28 mouse cellular contexts compared by ENCODE assay signal in genomic region chr17:31525816-31526215, GRCm38 (mm10). TPM values are rescaled to one million over a fixed set of nuclear protein-coding genes. Genes with fewer than 3 reads are reported as not detected.
DNase-seq lines count a peak whose midpoint lies in the region; ATAC-seq lines count a peak whose summit lies in the region.
"Had no signal": no experiment of that assay in that cellular context is flagged by ENCODE, and none has a peak within 500 bp of the region (broad histone marks: within the 10 kb centered on the region; RNA-seq: fewer than 3 reads in every experiment).

No protein-coding gene starts in this region.

- DNase-seq in heart, postnatal 14 days = no peak
- DNase-seq in R1 (ENCODE audit: low read depth, low spot score) = peak; percentile 82
- DNase-seq in left cerebral cortex, postnatal 14 days (ENCODE audit: low spot score in 2 of 2) = no peak
- no peak for DNase-seq in spleen, postnatal 10 days (ENCODE audit: low spot score in 2 of 2)
- DNase-seq: adrenal gland, postnatal 10 days; adrenal gland, postnatal 36 days; B cell, adult 2 months; cerebellum, adult 2 months; cerebellum, adult 9-11 months; cerebellum, postnatal 25 days; forebrain, postnatal 0 days; gastrocnemius, postnatal 25 days; heart, adult 18-20 months; heart, postnatal 36 days; kidney, adult 11 months had no signal

- H3K4me3 ChIP-seq in heart, embryonic 12.5 days = no peak overlapping the region
- H3K4me3 ChIP-seq: embryonic facial prominence, embryonic 12.5 days; embryonic facial prominence, embryonic 15.5 days; heart, embryonic 10.5 days; hindbrain, embryonic 10.5 days; hindbrain, embryonic 13.5 days; intestine, embryonic 15.5 days had no signal

- intact Hi-C loops in heart, postnatal 14 days (cut with DNase I) = no loop called here
- intact Hi-C loops in left cerebral cortex, postnatal 14 days (cut with DNase I) = no loop called here

- peaks cover 73% of the 10 kb centered on the region for H3K36me3 ChIP-seq in heart, embryonic 12.5 days

- no peaks in the 10 kb centered on the region for H3K27me3 ChIP-seq in heart, embryonic 12.5 days (replicated peaks)
- H3K27me3 ChIP-seq: CH12.LX; embryonic facial prominence, embryonic 12.5 days; embryonic facial prominence, embryonic 15.5 days; hindbrain, embryonic 13.5 days; intestine, embryonic 15.5 days; Patski had no signal

- no peak overlapping the region for H3K27ac ChIP-seq in heart, embryonic 12.5 days (ENCODE audit: poor library complexity, severe bottlenecking)
- H3K27ac ChIP-seq: embryonic facial prominence, embryonic 12.5 days; embryonic facial prominence, embryonic 15.5 days; heart, embryonic 10.5 days; hindbrain, embryonic 10.5 days; hindbrain, embryonic 13.5 days; intestine, embryonic 15.5 days had no signal

- WGBS in heart, embryonic 12.5 days = 100% methylated on average over 3 of the region's 3 CpGs

- no peaks in the 10 kb centered on the region for H3K9me3 ChIP-seq in heart, embryonic 12.5 days (replicated peaks)
- H3K9me3 ChIP-seq: embryonic facial prominence, embryonic 12.5 days; embryonic facial prominence, embryonic 15.5 days; G1E; heart, embryonic 10.5 days; hindbrain, embryonic 10.5 days; hindbrain, embryonic 13.5 days; intestine, embryonic 15.5 days had no signal

- ATAC-seq in heart, embryonic 12.5 days (ENCODE audit: insufficient number of reproducible peaks, low FRiP score) = peak; percentile 44; the same call in 1 of the 2 replicates
- ATAC-seq in megakaryocyte-erythroid progenitor cell, adult 5-6 weeks (replicated peaks; ENCODE audit: low FRiP score, low TSS enrichment, poor library complexity, severe bottlenecking) = 0 out of 2 replicates have a peak, but pooled peaks have one; percentile 37
- ATAC-seq: forebrain, embryonic 14.5 days; forebrain, postnatal 0 days; hindbrain, embryonic 16.5 days; intestine, embryonic 15.5 days; Patski had no signal

- H3K4me2 ChIP-seq in heart, embryonic 12.5 days = no peak overlapping the region
- H3K4me2 ChIP-seq: embryonic facial prominence, embryonic 12.5 days; embryonic facial prominence, embryonic 15.5 days; hindbrain, embryonic 13.5 days; intestine, embryonic 15.5 days had no signal

- no peak overlapping the region for H3K9ac ChIP-seq in heart, embryonic 12.5 days
- H3K9ac ChIP-seq: embryonic facial prominence, embryonic 12.5 days; embryonic facial prominence, embryonic 15.5 days; forebrain, postnatal 0 days; hindbrain, embryonic 13.5 days; intestine, embryonic 15.5 days had no signal

- peaks cover 20% of the 10 kb centered on the region for H3K4me1 ChIP-seq in heart, embryonic 12.5 days (replicated peaks)

RNA-seq across cellular contexts. Expression of gene Ndufv3, which starts 5.9 kb away (rescaled TPM):
- polyA plus RNA-seq in heart, embryonic 12.5 days (2016; fragmentation: Nextera tagmentation; extraction: Ambion mirVana) = 494 and 510 TPM in 2 replicates
- total RNA-seq in heart, postnatal 14 days (2021) = 1,000 to 10,000 TPM; 1,261 to 1,328 TPM
- 142 and 209 TPM in 2 replicates for total RNA-seq in megakaryocyte-erythroid progenitor cell, adult 5-6 weeks (2014; fragmentation: Nextera tagmentation)
- total RNA-seq in megakaryocyte-erythroid progenitor cell, adult 5-6 weeks (2017) = 217 and 233 TPM in 2 replicates
- 100 to 1,000 TPM; 311 to 320 TPM for total RNA-seq in left cerebral cortex, postnatal 14 days (2021)

RNA-seq across cellular contexts. Expression of gene Wdr4, which starts 6.0 kb away (rescaled TPM):
- polyA plus RNA-seq in heart, embryonic 12.5 days (2016; fragmentation: Nextera tagmentation; extraction: Ambion mirVana) = 22.6 and 23.1 TPM in 2 replicates
- 1 to 10 TPM; 5.6 to 9.2 TPM for total RNA-seq in heart, postnatal 14 days (2021)
- total RNA-seq in megakaryocyte-erythroid progenitor cell, adult 5-6 weeks (2014; fragmentation: Nextera tagmentation) = 38.3 and 47.6 TPM in 2 replicates
- total RNA-seq in megakaryocyte-erythroid progenitor cell, adult 5-6 weeks (2017) = 18.1 and 62.9 TPM in 2 replicates
- total RNA-seq in left cerebral cortex, postnatal 14 days (2021) = 10 to 100 TPM; 26.5 to 28.0 TPM

RNA-seq across cellular contexts. Expression of gene Pknox1, which starts 38.7 kb away (rescaled TPM):
- 19.8 and 20.2 TPM in 2 replicates for polyA plus RNA-seq in heart, embryonic 12.5 days (2016; fragmentation: Nextera tagmentation; extraction: Ambion mirVana)
- 10 to 100 TPM; 11.6 to 15.0 TPM for total RNA-seq in heart, postnatal 14 days (2021)
- total RNA-seq in megakaryocyte-erythroid progenitor cell, adult 5-6 weeks (2014; fragmentation: Nextera tagmentation) = 18.5 and 35.2 TPM in 2 replicates
- 15.8 and 18.2 TPM in 2 replicates for total RNA-seq in megakaryocyte-erythroid progenitor cell, adult 5-6 weeks (2017)
- total RNA-seq in left cerebral cortex, postnatal 14 days (2021) = 10 to 100 TPM; 12.4 to 14.4 TPM
